14 mouse cellular contexts compared by ENCODE assay signal in genomic region chr9:43050391-43050790, GRCm38 (mm10).
"Had no signal": no experiment of that assay in that cellular context is flagged by ENCODE, and none has a peak within 500 bp of the region (broad histone marks: within the 10 kb centered on the region; RNA-seq: fewer than 3 reads in every experiment).

No protein-coding gene starts in this region.

- H3K27ac ChIP-seq: hindbrain, postnatal 0 days; limb, embryonic 12.5 days; limb, embryonic 15.5 days; liver, embryonic 14.5 days had no signal

- H3K4me1 ChIP-seq: limb, embryonic 12.5 days; limb, embryonic 15.5 days had no signal

- H3K9me3 ChIP-seq: limb, embryonic 12.5 days; limb, embryonic 15.5 days had no signal

- H3K4me2 ChIP-seq: limb, embryonic 12.5 days; limb, embryonic 15.5 days; midbrain, embryonic 11.5 days had no signal

- H3K4me3 ChIP-seq: limb, embryonic 12.5 days; limb, embryonic 15.5 days had no signal

- DNase-seq: kidney, adult 18-20 months; kidney, adult 9 months; kidney, postnatal 14 days; kidney, postnatal 4 days; left cerebral cortex, postnatal 4 days; midbrain, embryonic 14.5 days; thymus, postnatal 25 days had no signal

- ATAC-seq: hindbrain, postnatal 0 days; inflammation-experienced regulatory T-cells, adult 6 months; intestine, embryonic 16.5 days had no signal

- H3K9ac ChIP-seq: limb, embryonic 12.5 days; limb, embryonic 15.5 days; liver, embryonic 14.5 days had no signal

- H3K36me3 ChIP-seq: limb, embryonic 12.5 days had no signal

- H3K27me3 ChIP-seq: limb, embryonic 12.5 days; limb, embryonic 15.5 days had no signal
